Mouse (Mus musculus) naive thymus-derived CD4-positive, alpha-beta T cell, adult 2 months (primary cell): Measurements from ENCODE around the gene Ccr2.
A peak's percentile ranks its signal among the peaks of the same experiment; 100 is the strongest.
"Not testable (repeated sequence)": the region's sequence is repeated elsewhere in the genome, so short reads cannot be mapped to it uniquely, and the experiment has no call there.

Experiments
- DNase-seq: peaks from one replicate; pipeline ENCODE4 v3.0.0-alpha.2; 2011; ENCODE audit warnings: low read depth

Gene Ccr2

DNA sequence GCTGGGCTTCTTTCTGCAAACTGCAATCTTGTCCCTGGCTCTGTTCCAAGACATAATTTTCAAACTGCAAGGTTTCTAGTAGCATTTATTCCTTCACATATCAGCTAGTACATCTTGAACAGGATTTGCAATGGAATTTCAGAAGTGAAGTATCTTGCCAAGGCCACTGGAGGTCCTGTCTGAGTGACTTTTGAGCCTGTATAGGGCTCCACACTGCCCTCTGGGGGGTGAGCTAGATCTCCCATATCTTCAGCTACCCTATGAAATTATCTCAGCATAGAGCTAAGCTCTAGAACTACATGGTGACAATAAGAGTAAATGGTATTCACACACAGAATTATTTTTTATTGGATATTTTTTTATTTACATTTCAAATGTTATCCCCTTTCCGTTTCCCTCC, 16.7 kb downstream of the Ccr2 start:
- peak; percentile 74 for DNase-seq

DNA sequence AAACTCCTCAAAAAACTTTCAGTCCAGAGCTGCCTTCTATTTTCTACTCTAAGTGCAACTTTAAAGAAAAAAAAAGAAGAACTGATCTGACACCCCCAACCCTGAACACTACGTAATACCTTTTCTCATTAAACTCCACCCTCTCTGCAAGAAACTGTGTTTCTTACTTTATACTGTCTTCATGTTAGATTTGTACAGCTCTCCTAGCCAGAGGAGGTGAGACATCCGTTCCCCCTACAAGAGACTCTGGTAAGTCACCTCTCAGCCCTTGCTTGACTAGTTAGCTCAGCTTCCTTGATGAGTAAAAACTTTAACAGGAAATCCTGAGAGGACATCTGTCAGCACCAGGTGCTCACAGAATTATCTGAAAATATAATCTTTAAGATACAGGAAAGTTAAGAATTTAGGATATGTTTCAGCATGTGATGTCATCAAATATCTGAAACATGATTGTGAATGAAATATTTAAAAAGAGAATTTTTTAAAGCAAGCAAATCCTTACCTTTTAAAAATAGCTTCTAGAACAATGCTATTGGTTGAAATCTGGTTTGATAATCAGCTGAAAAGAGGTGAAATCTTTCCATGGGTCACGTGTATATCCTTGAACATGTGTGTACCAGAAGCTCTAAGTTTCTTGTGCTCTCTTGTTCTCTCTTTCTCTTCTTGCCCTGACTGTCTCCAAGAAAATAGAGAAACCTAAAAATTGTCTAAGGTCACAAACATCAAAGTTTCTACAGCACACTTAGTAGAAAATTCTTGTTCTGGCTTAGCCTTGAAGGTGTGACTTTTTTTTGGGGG, 19.8 kb downstream of the Ccr2 start, which contains the start of gene Ccr5:
Gene Ccr5 (plus strand): TSS at position 157 of the 798 bp plus-strand sequence.
- peak; percentile 65 for DNase-seq

DNA sequence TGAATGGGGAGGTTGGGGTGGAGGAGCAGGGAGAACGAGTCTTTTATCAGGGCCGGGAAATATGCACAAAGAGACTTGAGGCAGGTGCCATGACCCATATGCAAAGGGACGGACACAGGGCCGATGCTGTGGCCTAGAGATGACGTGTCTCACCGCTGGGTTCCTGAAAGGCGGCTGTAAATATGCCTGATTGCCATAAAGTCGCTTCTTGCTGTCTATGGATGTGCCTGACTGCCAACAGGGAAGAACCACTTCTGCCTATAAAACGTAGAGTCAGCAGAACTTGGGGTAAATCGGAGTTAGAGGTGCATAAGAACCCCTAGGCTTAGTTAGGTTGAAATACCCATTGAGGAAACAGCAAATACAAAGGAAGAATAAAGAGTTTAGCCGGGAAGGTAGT, 23.8 kb downstream of the Ccr2 start:
- no peak for DNase-seq

DNA sequence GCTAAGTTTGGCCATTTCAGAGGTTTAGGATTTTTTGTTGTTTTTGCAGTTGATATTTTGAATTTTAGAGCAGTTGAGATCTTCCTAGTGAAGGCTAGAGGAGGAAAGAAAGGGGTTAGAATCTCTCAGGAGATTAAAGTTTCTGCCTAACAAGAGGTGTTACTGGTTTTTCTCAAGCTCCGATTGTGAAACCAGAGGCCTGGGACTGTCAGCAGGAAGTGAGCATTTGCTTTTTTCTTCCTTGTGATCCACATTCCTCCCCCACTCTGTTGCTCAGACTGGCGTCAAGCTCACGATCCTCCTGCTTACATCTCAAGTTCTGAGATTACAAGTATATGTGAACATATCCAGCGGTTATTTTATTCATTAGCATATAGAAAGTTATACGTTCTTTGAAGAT, 24.6 kb downstream of the Ccr2 start:
- peak; percentile 58 for DNase-seq

DNA sequence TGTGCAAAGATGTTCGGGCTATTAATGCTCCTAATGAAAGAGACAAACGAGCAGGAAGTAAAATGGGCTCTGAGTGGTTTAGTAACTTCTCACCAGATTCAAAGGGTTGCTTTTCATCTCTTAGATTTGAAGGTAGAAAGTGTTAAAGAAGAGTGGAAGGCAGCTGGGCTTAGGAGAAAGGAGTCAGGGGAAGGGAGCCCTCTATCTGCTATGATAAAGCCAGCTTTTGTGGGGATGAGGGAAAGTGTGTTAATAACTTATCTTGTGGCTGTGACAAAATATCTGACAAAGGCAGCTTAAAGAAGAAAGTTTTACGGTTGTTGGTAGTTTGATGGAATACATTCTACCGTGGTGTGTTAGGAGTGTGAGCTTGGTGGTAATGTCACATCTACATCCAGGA, 25.7 kb downstream of the Ccr2 start:
- no peak for DNase-seq

DNA sequence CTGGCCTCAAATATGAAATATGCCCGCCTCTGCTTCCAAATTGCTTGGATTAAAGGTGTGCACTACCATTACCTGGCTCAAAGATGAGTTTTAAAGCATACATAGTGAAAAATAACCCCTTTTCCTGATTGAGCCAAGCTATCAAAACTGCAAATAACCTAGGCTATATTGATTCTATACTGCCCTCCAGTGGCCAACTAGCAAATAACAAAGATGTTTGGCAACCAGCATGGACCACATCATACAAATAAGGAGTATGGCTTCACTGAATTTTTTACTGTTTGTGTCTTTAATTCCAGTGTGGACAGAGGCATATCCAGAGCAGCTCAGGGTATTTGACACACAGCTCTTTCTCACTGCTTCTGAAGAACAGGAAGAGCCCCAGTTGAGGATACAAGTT, 26.6 kb downstream of the Ccr2 start:
- peak; percentile 80 for DNase-seq

DNA sequence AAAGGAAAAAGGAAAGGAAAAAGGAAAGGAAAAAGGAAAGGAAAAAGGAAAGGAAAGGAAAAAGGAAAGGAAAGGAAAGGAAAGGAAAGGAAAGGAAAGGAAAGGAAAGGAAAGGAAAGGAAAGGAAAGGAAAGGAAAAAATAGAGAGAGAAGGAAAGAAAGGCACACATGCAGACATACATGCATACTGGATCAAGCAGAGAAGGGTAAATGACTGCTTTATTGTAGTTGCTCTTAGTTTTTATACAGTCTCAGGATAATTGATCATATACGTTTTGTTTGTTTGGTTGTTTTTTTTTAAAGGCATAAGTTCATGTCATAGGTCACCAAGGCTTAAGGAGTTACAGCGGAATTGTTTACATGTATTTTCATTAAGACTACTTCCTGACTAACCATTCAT, 31.1 kb downstream of the Ccr2 start:
- peak; percentile 27 for DNase-seq

DNA sequence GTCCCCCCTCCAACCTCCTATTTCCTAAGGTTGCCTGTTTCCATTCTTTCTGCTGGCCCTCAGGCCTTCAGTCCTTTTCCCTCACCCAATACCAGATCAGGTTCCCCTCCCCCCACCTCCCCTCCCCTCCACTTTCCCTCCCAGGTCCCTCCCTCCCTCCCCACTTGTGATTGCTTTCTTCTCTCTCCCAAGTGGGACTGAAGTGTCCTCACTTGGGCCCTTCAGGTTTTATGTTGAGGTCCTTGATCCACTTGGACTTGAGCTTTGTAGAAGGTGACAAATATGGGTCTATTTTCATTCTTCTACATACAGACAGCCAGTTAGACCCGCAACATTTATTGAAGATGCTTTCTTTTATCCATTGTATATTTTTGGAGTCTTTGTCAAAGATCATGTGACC, 33.2 kb downstream of the Ccr2 start:
- DNase-seq = not testable (repeated sequence)

DNA sequence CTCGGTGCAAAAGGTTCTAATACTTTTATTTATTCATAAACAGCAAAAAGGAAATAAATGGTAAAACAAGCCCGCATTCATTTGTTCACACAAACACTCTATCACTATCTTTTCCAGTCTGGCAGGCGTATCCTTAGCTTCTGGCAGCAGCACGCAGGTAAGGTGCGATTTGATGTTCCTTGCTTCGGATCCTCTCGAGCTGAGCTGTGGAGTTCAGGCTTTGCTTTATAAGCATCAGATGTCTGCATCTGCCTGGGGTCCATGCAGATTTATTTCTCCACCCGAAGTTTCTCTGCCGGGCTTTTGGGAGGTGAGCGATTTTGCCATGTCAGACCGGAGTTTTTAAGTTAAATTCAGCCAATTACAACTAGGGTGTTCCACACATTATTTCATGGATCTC, 35.9 kb downstream of the Ccr2 start:
- DNase-seq = no peak

DNA sequence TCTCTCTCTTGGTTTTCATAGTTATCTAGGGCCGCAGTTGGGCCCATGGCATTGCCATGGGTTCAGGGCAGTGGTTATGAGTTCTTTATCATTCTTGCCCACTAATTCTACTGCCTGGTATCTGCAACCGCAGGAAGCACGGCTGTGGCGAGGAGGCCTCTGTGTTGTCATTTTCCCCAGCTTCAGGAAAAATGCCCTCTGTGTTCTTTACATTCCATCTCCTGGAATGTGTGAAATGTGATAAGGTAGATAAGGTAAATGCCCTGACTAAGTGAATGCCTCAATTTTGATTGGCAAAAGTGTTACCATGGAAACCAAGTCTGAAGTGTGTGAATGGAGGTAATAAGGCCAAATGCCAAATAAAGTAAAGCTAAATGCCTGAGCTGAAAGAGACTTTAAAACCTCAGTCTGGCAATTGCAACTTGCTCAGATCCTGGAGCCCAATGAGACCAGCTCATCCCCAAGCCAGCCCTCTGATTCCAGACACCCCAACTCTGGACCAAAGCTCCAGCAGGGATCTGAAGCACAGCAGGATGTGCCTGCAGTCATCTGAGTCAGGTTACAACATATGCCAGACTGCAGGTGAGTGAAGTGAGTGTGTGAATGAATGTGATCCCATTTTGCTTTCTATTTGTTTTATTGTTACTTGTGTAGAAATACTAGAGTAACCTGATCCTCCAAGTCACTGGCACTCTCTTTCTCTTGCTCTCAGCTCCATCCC, 36.5 kb downstream of the Ccr2 start:
- DNase-seq = no peak

DNA sequence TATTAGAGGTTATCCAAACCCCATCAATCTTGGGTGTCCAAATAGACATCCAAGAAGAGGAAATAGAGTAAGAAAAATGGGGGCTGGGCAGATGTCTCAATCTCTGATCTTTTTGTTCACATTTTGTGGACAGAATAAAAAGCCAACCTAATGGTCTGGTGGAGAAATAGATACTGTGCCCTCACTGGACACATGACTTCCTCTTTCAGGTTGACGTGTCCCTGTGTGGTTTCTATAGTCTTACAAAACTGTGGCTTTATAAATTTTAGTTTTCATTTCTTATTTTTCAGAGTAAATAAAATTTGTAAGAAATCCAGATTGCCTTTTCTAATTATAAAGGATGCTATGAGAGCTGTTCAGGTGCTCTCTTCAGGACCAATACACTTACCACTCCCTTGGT, 41.9 kb downstream of the Ccr2 start:
- DNase-seq = no peak

DNA sequence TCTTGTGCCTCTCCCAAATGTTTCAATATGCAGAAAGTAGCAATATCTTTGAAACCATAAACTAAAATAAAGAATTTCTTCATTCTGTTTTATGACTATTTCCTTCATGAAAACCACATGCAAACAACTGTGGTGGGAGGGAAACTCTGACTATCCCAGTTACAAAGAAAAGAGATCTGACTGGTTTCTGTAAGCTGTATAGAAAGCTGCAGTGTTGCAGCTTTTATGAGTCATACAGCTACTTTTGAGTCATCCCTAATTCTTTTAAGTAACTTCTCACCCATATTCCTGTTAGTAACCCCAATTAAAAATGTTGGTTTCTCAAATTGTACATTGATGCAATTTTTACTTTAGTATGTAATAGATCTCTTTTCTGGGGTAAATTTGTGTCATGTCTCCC, 44.6 kb downstream of the Ccr2 start:
- no peak for DNase-seq
